Mouse (Mus musculus) stomach, postnatal 0 days (tissue): ENCODE results near the gene Gna15.
A peak's percentile ranks its signal among the peaks of the same experiment; 100 is the strongest.

ENCODE experiments used
- CTCF ChIP-seq: IDR thresholded peaks from 2 replicates; pipeline ENCODE4 v1.5.1; 2016; ENCODE audit warnings: antibody characterized with exemption, low read depth, mild to moderate bottlenecking, moderate library complexity
- EP300 ChIP-seq: optimal IDR thresholded peaks from 2 replicates; pipeline ENCODE3; 2016; ENCODE audit warnings: antibody characterized with exemption

DNA sequence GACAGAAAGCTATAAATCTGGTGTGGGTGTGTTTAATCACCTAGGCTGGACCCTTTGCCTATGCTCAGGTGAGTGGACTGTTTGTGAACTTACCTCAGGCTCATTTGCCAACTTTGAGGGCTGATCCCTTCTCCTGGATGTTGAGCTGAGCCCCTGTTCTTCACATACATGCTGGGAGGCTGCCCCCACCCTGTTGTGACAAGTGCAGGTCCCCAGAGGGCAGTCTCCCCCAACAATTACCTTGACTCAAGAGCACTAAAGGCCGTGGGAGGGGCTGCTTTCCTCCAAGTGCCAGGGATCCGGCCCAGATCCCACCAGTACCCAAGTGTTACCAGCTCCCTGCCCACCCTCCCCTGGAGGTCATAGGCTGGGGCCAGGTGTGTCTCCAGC is 39.0 kb downstream of the Gna15 start:
- TF ChIP-seq CTCF (peak; percentile 39), EP300 (no peak)
